Mouse (Mus musculus) megakaryocyte, embryonic 14.5 days (primary cell): ENCODE measurements around the gene Ccpg1.

ENCODE experiments used
- FLI1 ChIP-seq: IDR thresholded peaks from 2 replicates; pipeline ENCODE4 v1.6.1; 2012; ENCODE audit warnings: low read length, inconsistent platforms, mixed read lengths
- GATA1 ChIP-seq: IDR thresholded peaks from 3 replicates; pipeline ENCODE4 v1.6.1; 2012; ENCODE audit warnings: mixed read lengths, low read length, inconsistent platforms, borderline replicate concordance

- TF ChIP-seq FLI1 (no peak), GATA1 (no peak)
Observed at GRCm38 (mm10) chr9:73020566-73021097, 35.4 kb downstream of the Ccpg1 start.
